Mouse (Mus musculus) embryo, embryonic 9.5 days (tissue): Measurements from ENCODE around the gene Pon2.
"Not testable (repeated sequence)": the region's sequence is repeated elsewhere in the genome, so short reads cannot be mapped to it uniquely, and the experiment has no call there.

Experiments used
- DNase-seq: peaks from one replicate; pipeline ENCODE4 v3.0.0-alpha.2; 2017; ENCODE audit errors: extremely low spot score

Gene Pon2

GRCm38 (mm10) chr6:5298092-5298554, at the start of gene Pon2:
Pon2 (minus strand) TSS chr6:5298455.
- DNase-seq = peak; percentile 83

- no peak for DNase-seq
Observed at GRCm38 (mm10) chr6:5344255-5344654, 46.0 kb upstream of the Pon2 start.

GRCm38 (mm10) chr6:5339283-5339682, 41.0 kb upstream of the Pon2 start:
- DNase-seq = not testable (repeated sequence)

GRCm38 (mm10) chr6:5338781-5339180, 40.5 kb upstream of the Pon2 start:
- DNase-seq = not testable (repeated sequence)

- not testable (repeated sequence) for DNase-seq
Observed at GRCm38 (mm10) chr6:5336016-5336415, 37.8 kb upstream of the Pon2 start.

GRCm38 (mm10) chr6:5334021-5334420, 35.8 kb upstream of the Pon2 start:
- DNase-seq = no peak

- no peak for DNase-seq
Observed at GRCm38 (mm10) chr6:5332560-5333150, 34.4 kb upstream of the Pon2 start.

- no peak for DNase-seq
Observed at GRCm38 (mm10) chr6:5325122-5325521, 26.9 kb upstream of the Pon2 start.

GRCm38 (mm10) chr6:5324101-5324500, 25.8 kb upstream of the Pon2 start:
- not testable (repeated sequence) for DNase-seq

- no peak for DNase-seq
Observed at GRCm38 (mm10) chr6:5316630-5317029, 18.4 kb upstream of the Pon2 start.

- DNase-seq = no peak
Observed at GRCm38 (mm10) chr6:5315053-5315759, 17.0 kb upstream of the Pon2 start.

GRCm38 (mm10) chr6:5313951-5314590, 15.8 kb upstream of the Pon2 start:
- no peak for DNase-seq

- no peak for DNase-seq
Observed at GRCm38 (mm10) chr6:5310491-5310890, 12.2 kb upstream of the Pon2 start.

GRCm38 (mm10) chr6:5309595-5310197, 11.4 kb upstream of the Pon2 start:
- no peak for DNase-seq

GRCm38 (mm10) chr6:5305926-5306325, 7.7 kb upstream of the Pon2 start:
- DNase-seq = no peak

- DNase-seq = no peak
Observed at GRCm38 (mm10) chr6:5304956-5305355, 6.7 kb upstream of the Pon2 start.

GRCm38 (mm10) chr6:5300629-5301028, 2.4 kb upstream of the Pon2 start:
- DNase-seq = no peak

GRCm38 (mm10) chr6:5299561-5299960, 1.3 kb upstream of the Pon2 start:
- no peak for DNase-seq

GRCm38 (mm10) chr6:5297321-5298091, 749 bp downstream of the Pon2 start:
- DNase-seq = peak; percentile 68

GRCm38 (mm10) chr6:5296067-5296466, 2.2 kb downstream of the Pon2 start:
- no peak for DNase-seq

- no peak for DNase-seq
Observed at GRCm38 (mm10) chr6:5294659-5295449, 3.4 kb downstream of the Pon2 start.
